Mouse (Mus musculus) stomach, postnatal 0 days (tissue): Measurements from ENCODE around the gene Kcnh4.

Source experiments
- CTCF ChIP-seq: IDR thresholded peaks from 2 replicates; pipeline ENCODE4 v1.5.1; 2016; ENCODE audit warnings: antibody characterized with exemption, low read depth, mild to moderate bottlenecking, moderate library complexity
- EP300 ChIP-seq: optimal IDR thresholded peaks from 2 replicates; pipeline ENCODE3; 2016; ENCODE audit warnings: antibody characterized with exemption

GRCm38 (mm10) chr11:100757566-100757965 is 2.2 kb downstream of the Kcnh4 start:
- TF ChIP-seq CTCF (no peak), EP300 (no peak)
